Mouse (Mus musculus) monocyte, adult 2 months (primary cell): ENCODE measurements around the gene Cyp4a31.
"Not testable (repeated sequence)": the region's sequence is repeated elsewhere in the genome, so short reads cannot be mapped to it uniquely, and the experiment has no call there.

ENCODE experiments used
- DNase-seq, 2 experiments: peaks; one replicate each; pipeline ENCODE4 v3.0.0; 2022; ENCODE audit warnings: low spot score in 2 of 2, low read depth in 1 of 2

Cyp4a31 gene

DNA sequence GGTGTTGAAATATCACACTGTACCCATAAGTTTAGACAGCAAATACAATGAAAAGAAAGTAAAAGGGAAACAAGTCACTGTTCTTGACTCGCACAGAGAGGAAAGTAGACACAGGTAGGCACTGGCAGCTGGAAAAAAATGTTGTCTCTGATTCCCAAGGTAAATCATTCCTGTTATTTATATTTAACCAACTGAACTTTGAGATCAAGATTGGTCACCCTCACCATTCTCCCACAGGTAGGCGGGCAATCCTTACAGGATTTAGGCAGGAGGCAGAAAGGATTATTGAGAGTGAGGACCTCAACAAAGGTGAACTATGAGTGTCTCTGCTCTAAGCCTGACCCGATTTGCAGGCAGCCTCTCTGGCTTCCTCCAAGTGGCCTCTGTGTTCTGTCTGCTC lies at the start of gene Cyp4a31:
Gene Cyp4a31 (plus strand): TSS at position 249 of the 400 bp plus-strand sequence.
- DNase-seq, result no peak

DNA sequence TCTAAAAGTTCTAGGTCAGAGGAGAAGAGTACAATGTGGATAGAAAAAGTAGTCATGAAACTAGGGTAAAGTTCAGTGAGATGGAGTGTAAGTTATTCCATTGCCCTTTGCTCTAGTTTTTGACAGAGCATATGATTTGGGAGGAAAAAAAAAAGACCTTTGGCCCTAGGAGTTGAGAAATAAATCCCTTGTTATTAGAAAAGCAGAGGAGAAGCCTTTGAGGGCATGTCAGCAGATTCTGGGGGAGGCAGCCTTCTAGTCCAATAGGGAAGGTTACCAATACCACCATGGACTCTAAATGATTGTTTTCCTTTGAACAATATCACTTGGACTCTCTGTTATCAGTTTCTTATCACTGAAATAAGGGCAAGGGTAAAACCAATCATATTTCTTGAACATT lies 49.5 kb upstream of the Cyp4a31 start:
- not testable (repeated sequence) for DNase-seq

GRCm38 (mm10) chr4:115518000-115518399 lies 45.4 kb upstream of the Cyp4a31 start, which contains the start of gene Cyp4a10:
Gene Cyp4a10, plus strand, starts transcription at chr4:115518264.
- DNase-seq, result not testable (repeated sequence)

DNA sequence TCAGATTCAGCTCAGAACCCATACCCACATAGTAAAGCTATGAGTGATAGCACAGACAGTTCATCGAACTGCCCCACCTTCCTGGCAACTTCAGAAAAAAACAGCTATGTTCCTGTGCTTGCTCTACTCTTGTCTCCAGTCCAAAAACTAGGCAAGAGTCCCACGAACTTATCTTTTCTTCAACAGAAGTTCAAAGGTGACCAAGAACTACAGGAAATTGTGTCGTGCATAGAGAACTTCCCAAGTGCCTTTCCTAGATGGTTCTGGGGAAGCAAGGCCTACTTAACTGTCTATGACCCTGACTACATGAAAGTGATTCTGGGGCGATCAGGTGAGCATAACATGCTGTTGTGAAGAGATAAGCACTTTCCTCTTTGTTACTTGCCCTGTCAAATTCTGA lies 44.0 kb upstream of the Cyp4a31 start:
- DNase-seq, result no peak

DNA sequence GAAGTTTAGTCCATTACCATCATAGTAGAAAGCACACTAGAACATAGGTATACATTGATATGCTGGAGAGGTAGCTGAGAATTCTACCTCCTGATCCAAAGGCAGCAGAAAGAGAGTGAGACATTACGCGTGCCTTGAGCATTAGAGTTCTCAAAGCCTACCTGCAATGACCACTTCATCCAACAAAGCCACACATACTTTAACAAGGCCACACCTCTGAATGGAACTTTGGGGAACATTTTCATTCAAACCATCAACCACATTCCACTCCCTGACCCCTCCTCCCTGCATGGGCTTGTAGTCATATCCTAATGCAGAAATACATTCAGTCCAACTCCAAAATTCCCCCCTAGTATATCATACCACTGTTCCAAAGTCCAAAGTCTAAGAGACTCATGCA lies 41.7 kb upstream of the Cyp4a31 start:
- DNase-seq, result no peak

- no peak for DNase-seq
Observed at GRCm38 (mm10) chr4:115545101-115545500, 18.3 kb upstream of the Cyp4a31 start.

- DNase-seq, result no peak
Observed at GRCm38 (mm10) chr4:115546141-115546828, 17.2 kb upstream of the Cyp4a31 start.

DNA sequence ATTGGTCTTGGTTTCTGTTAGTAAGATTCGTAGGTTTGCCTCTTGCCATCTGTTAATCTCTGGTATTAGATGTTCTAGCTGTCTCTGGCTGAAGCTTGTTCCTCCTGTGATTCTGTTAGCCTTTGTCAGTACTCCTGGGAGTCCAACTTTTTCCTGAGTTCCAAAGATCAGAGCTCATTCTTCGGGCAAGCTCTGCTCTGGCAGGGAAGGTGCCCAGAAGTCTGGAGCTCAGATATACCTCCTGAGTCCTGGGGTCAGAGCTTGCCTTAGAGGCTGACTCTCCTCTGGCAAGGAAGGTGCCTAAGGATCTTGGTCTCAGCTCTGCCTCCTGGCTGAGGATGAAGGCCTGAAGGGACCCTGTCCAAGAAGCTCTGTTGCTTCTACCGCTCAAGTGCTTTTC lies 10.7 kb upstream of the Cyp4a31 start:
- no peak for DNase-seq

GRCm38 (mm10) chr4:115555513-115555912 lies 7.9 kb upstream of the Cyp4a31 start:
- no peak for DNase-seq

GRCm38 (mm10) chr4:115557861-115558561 lies 5.4 kb upstream of the Cyp4a31 start:
- no peak for DNase-seq

GRCm38 (mm10) chr4:115561236-115561635 lies 2.2 kb upstream of the Cyp4a31 start:
- not testable (repeated sequence) for DNase-seq

DNA sequence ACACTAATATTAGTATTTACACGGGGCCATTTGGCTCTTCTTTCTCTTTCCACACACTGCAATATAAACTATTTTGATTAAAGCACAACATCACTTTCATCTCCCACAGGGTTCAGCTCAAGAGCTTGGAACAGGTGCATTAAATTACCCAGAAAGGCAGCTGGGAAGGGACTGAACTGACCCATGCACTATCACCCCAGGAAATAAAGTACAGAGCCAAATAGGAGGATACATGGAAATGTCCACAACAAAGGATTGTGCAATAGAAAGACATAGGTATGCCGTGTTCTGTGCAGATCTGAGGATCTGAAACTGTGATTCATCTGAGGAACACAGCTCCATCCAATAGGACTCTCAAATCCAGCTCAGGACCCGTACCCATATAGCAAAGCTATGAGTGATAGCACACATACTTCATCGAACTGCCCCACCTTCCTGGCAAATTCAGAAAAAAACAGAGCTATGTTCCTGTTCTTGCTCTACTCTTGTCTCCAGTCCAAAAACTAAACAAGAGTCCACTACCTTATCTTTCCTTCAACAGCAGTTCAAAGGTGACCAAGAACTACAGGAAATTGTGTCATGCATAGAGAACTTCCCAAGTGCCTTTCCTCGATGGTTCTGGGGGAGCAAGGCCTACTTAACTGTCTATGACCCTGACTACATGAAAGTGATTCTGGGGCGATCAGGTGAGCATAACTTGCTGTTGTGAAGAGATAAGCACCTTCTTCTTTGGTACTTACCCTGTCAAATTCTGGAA lies 1.2 kb downstream of the Cyp4a31 start:
- DNase-seq, result not testable (repeated sequence)

- DNase-seq, result no peak
Observed at GRCm38 (mm10) chr4:115575255-115575654, 11.8 kb downstream of the Cyp4a31 start.

DNA sequence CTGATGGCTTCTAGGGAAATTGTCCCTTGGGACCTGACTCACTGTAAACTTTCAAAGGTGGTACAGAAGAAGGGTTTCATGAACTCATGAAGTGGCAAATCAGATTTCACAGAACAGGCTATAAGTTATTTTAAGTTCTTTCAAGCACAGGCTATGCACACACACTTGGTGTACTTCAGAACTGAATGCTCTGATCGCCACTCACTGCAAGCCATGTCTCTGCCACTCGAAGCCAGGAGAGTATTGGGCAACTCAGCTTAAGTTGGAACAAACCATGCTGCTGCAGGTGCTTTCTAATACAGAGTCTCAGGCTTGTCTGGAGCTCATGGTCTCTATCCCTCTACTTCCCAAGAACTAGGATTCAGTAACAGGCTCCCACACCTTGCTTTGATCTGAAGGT lies 12.3 kb downstream of the Cyp4a31 start:
- no peak for DNase-seq

DNA sequence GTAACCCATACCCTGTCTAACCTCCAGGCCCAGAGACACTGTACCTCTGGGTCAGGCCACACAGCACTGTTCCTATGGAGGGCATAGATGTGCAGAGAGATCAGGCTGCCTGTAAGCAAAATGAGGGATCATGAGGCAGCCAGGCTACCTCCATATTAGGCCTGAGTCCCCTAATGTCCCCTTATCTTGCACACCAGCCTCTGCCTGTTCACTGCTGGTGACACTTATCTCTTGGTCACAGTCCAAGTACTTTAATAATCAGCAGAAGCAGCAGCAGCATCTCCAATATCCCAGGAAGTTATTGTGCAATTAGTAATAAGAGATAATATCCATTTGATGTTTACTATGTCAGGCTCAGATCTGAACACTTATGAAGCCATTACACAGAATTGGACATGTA lies 19.6 kb downstream of the Cyp4a31 start:
- no peak for DNase-seq

GRCm38 (mm10) chr4:115596357-115596756 lies 32.9 kb downstream of the Cyp4a31 start:
- DNase-seq, result no peak

- no peak for DNase-seq
Observed at GRCm38 (mm10) chr4:115596824-115597336, 33.4 kb downstream of the Cyp4a31 start.

DNA sequence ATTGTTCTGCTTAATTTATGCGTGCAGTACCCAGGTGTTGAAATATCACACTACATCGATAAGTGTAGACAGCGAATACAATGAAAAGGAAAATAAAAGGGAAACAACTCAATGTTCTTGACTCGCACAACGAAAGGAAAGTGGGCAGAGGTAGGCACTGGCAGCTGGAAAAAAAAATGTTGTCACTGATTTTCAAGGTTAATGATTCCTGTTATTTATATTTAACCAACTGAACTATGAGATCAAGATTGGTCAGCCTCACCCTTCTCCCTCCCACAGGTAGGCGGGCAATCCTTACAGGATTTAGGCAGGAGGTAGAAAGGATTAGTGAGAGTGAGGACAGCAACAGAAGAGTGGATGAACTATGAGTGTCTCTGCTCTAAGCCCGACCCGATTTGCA lies 37.2 kb downstream of the Cyp4a31 start, which contains the start of gene Cyp4a32:
Gene Cyp4a32 (plus strand): TSS at position 359 of the 400 bp plus-strand sequence.
- not testable (repeated sequence) for DNase-seq

GRCm38 (mm10) chr4:115614005-115614404 lies 50.6 kb downstream of the Cyp4a31 start:
- no peak for DNase-seq

- not testable (repeated sequence) for DNase-seq
Observed at GRCm38 (mm10) chr4:115625560-115625959, 62.1 kb downstream of the Cyp4a31 start.
